Mouse (Mus musculus): ENCODE measurements around the gene Cfi. TPM values are rescaled to one million over a fixed set of nuclear protein-coding genes. Genes with fewer than 3 reads are reported as not detected.

The Cfi gene
- polyA plus RNA-seq, 1 experiment from 2014 or later = 26.4 TPM

DNA sequence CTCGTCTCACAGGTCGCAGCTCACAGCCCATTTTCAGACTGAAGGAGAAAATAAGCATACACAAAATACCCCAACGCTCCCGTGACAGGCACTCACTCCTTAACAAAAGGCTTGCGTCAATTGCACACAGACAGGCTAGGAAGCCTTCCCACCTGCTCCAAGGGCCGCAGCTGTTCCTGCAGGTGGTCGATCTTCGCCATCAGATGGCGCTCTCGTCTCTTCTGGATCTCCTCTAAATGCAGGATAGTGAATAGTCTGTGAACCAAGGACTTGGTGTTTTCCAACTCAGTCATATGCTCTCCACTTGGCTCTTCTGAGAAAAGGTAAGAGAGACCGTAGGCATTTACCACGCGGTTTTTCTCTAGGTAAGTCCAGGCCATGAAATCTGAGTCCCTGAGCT, 82.8 kb downstream of the Cfi start:
- Histone ChIP-seq H3K4me2 (no peak overlapping the region), H3K36me3 (ENCODE audit: insufficient read depth) (peaks cover 13% of the 10 kb centered on the region), H3K27ac (ENCODE audit: low read depth) (no peak overlapping the region), H3K27me3 (ENCODE audit: insufficient read depth, low read length) (no peaks in the 10 kb centered on the region), H3K9ac (no peak overlapping the region), H3K9me3 (ENCODE audit: low read depth, low read length) (no peaks in the 10 kb centered on the region), H3K4me1 (ENCODE audit: insufficient read depth) (no peaks in the 10 kb centered on the region), H3K4me3 (ENCODE audit: low read depth, low read length) (no peak overlapping the region)
- TF ChIP-seq CTCF (IDR thresholded peaks at IDR 0.05; ENCODE audit: low read depth) = peak; percentile 68
- WGBS = 12% methylated on average over 13 of the region's 13 CpGs
- ATAC-seq (ENCODE audit: insufficient read depth) = peak; percentile 58; the same call in 1 of the 2 replicates
- peak; percentile 81 for DNase-seq

DNA sequence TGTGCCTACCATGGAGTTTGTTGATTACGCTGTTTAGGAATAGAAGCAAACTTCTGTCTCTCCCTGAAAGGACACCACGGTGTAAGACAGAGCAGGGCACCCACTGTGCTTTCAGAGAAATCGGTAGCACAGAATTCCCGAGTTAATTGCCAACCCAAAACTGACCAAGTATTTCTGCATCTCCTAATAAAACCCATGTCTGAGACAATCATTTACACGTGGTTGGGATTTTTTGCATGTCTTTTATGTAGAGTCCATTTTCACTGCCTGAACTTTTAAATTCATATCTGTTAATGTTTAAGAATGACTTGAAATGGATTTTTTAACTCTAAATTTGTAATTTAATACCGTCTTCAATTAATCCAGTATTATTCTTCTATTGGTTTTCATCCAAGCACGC, 87.9 kb downstream of the Cfi start:
- DNase-seq (no peak), ATAC-seq (ENCODE audit: insufficient read depth) (no peak)
- Histone ChIP-seq H3K27ac (ENCODE audit: low read depth) (no peak overlapping the region), H3K4me3 (ENCODE audit: low read depth, low read length) (no peak overlapping the region), H3K4me1 (ENCODE audit: insufficient read depth) (no peaks in the 10 kb centered on the region), H3K27me3 (ENCODE audit: insufficient read depth, low read length) (no peaks in the 10 kb centered on the region), H3K4me2 (no peak overlapping the region), H3K36me3 (ENCODE audit: insufficient read depth) (no peaks in the 10 kb centered on the region), H3K9ac (no peak overlapping the region), H3K9me3 (ENCODE audit: low read depth, low read length) (no peaks in the 10 kb centered on the region)
- TF ChIP-seq CTCF (IDR thresholded peaks at IDR 0.05; ENCODE audit: low read depth) = no peak
- 89% methylated on average over 7 of the region's 7 CpGs for WGBS

Other genes with a start within 250 kb of the Cfi start
- 1.1 and 1.4 TPM in 2 replicates for gene Egf, start 80.6 kb upstream of the Cfi start, polyA plus RNA-seq (2014; fragmentation: Nextera tagmentation; extraction: Ambion mirVana)
- gene Lrit3, start 31.9 kb upstream of the Cfi start, polyA plus RNA-seq (2014; fragmentation: Nextera tagmentation; extraction: Ambion mirVana) = 0.26 TPM in 1 of 2 replicates, not detected in the other
- gene Rrh, start 13.3 kb upstream of the Cfi start, polyA plus RNA-seq (2014; fragmentation: Nextera tagmentation; extraction: Ambion mirVana) = 0.08 and 0.13 TPM in 2 replicates
- gene Gar1, start 4.5 kb upstream of the Cfi start, polyA plus RNA-seq (2014; fragmentation: Nextera tagmentation; extraction: Ambion mirVana) = 44.8 and 45.2 TPM in 2 replicates
- 36.4 and 38.2 TPM in 2 replicates for gene Pla2g12a, start 42.7 kb downstream of the Cfi start, polyA plus RNA-seq (2014; fragmentation: Nextera tagmentation; extraction: Ambion mirVana)
- 73.2 and 79.8 TPM in 2 replicates for gene Casp6, start 65.5 kb downstream of the Cfi start, polyA plus RNA-seq (2014; fragmentation: Nextera tagmentation; extraction: Ambion mirVana)
- 2.3 and 2.9 TPM in 2 replicates for gene Mcub, start 134.3 kb downstream of the Cfi start, polyA plus RNA-seq (2014; fragmentation: Nextera tagmentation; extraction: Ambion mirVana)
- gene Sec24b, start 225.7 kb downstream of the Cfi start, polyA plus RNA-seq (2014; fragmentation: Nextera tagmentation; extraction: Ambion mirVana) = 38.6 and 46.3 TPM in 2 replicates